Mouse (Mus musculus) brain, embryonic 18.5 days (tissue): Measurements from ENCODE around the gene Neurl4.
"Not testable (repeated sequence)": the region's sequence is repeated elsewhere in the genome, so short reads cannot be mapped to it uniquely, and the experiment has no call there.

ENCODE experiments used
- DNase-seq: peaks from one replicate; pipeline ENCODE4 v3.0.0-alpha.2; 2012; ENCODE audit warnings: low read depth, low spot score

The Neurl4 gene

DNA sequence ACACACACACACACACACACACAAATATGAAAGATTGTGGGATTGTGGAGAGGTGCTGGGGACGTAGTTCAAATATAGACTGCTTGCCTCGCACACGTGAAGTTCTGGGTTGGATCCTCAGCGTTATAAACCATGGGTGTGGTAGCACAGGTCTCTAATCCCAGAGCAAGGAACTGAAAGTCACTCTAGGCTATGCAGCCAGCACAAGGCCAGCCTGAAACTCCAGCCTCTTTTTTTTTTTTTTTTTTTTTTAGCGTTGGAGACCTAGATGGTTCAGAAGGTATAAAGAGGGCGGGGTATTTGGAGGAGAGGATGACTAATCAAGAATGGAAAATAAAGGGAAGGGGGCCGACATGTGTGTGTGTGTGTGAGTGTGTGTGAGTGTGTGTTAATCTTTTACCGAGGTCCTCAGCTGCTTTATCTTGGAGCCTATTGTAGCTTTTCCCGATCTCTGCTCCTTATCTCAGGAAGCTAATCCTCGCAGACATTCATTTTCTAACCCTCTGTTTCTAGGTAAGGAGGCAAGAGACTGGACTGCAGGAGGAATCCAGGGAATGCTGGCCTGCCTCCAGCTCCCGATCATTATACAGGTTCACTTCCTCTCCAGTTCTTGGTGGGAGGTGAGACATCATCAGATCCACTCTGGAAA, 52.5 kb downstream of the Neurl4 start:
- DNase-seq: no peak

GRCm38 (mm10) chr11:69955618-69956017, 54.7 kb downstream of the Neurl4 start:
- not testable (repeated sequence) for DNase-seq

- DNase-seq: no peak
Measured at GRCm38 (mm10) chr11:69956218-69956617, 55.3 kb downstream of the Neurl4 start.

DNA sequence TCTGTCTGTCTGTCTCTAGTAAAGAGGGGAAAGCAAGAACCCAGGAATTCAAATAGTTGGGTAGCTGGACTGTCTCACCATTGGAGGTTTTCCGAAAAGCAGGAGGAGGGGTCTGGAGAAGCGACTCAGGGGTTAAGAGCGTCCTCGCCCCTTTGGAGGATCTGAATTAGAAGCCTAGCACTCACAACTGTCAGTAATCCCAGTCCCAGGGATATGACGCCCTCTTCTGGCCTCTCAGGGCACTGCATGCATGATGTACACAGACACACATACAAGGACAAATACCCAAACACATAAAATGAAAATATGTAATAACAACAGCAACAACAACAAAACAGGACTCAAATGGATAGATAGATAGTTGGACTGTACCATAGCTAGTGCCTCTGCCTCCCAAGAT, 59.7 kb downstream of the Neurl4 start:
- DNase-seq: no peak

GRCm38 (mm10) chr11:69961841-69962240, 61.0 kb downstream of the Neurl4 start:
- no peak for DNase-seq
